Mouse (Mus musculus): ENCODE data around the gene Piwil4. TPM values are rescaled to one million over a fixed set of nuclear protein-coding genes. Genes with fewer than 3 reads are reported as not detected.

Gene Piwil4
- polyA plus RNA-seq, 1 experiment from 2014 or later = 0.11 TPM

DNA sequence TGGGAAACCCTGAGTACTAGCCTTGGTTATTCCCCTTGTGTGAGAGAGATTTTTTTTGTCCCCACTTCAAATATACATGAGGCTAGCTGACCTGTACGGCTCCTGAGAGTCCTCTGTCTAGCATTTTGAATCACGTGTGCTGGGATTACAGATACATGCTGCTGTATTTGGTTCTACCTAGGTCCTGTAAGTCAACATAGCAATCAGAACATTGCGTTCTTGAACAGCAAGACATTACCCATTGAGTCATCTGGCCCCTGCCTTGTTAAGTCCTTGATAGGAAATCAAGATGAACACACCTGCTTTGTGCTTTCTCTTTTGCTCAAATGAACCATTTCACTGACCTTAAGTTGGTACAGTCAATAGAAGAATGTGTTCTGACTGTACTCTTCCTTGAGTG lies 13.9 kb upstream of the Piwil4 start:
- Histone ChIP-seq H3K4me3 (no peak overlapping the region), H3K9ac (no peak overlapping the region), H3K36me3 (no peaks in the 10 kb centered on the region), H3K27ac (no peak overlapping the region), H3K27me3 (replicated peaks) (peaks cover 25% of the 10 kb centered on the region), H3K4me1 (0 out of 2 replicates have a peak, but pooled peaks cover 4% of the 10 kb centered on the region), H3K4me2 (no peak overlapping the region), H3K9me3 (replicated peaks) (no peaks in the 10 kb centered on the region)
- ATAC-seq = no peak
- WGBS (ENCODE audit: insufficient replicate concordance) = 65% methylated on average over 3 of the region's 3 CpGs

DNA sequence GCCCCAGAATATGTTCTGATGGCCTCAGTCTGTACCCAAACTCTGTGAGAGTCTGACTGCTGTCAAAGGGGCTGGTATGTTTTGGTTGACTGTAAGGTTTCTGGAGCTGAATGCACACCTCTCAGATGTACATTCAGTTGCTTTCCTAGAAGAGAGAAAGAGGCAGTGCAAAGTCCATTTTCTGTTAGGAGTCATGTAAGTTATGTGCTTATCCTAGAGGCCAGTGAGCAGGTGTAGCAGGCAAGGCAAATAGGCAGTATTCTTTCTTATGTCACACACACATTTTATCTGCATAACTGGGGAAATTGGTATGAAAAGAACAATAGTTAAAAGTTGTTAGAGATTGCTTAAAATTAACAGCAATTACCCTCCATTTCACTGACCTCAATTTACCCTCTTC lies 13.4 kb upstream of the Piwil4 start:
- Histone ChIP-seq H3K36me3 (no peaks in the 10 kb centered on the region), H3K9me3 (replicated peaks) (no peaks in the 10 kb centered on the region), H3K4me2 (no peak overlapping the region), H3K4me3 (no peak overlapping the region), H3K27me3 (replicated peaks) (peaks cover 25% of the 10 kb centered on the region), H3K27ac (no peak overlapping the region), H3K4me1 (0 out of 2 replicates have a peak, but pooled peaks cover 4% of the 10 kb centered on the region), H3K9ac (no peak overlapping the region)
- ATAC-seq = no peak

DNA sequence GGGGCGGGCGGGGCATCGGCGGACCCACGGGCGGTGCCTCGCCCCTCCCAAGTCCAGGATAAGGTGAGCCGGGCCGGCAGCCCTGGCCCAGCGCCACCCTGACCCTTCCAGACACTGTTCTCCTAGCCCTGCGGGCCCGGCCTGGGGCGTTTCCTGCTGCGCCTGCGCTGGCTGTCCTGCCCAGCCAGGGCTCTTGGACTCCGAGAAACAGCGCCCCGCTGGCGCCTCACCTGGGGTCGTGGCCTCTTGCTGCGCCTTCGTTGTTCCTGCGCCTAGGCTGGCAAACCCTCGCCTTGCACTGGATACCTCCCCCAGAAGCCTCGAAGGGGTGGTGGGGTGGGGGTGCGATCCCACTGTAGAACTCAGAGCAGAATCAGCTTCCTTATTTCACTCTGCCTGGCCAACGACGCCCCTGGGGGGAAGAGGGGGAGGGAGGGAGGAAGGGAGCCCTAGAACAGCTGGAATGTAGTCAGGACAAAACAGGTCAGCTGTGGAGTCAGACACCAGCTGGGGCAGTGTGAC lies 11.5 kb upstream of the Piwil4 start, which contains the start of gene Fut4:
Fut4 (minus strand) TSS at position 393 of the 522 bp plus-strand sequence.
- Histone ChIP-seq H3K4me1 (0 out of 2 replicates have a peak, but pooled peaks cover 4% of the 10 kb centered on the region), H3K9ac (peak within 1 kb of the TSS; percentile 58), H3K4me2 (peak within 1 kb of the TSS; percentile 82), H3K27me3 (replicated peaks) (peaks cover 25% of the 10 kb centered on the region), H3K36me3 (no peaks in the 10 kb centered on the region), H3K9me3 (replicated peaks) (no peaks in the 10 kb centered on the region), H3K27ac (no peak within 1 kb of the TSS), H3K4me3 (peak within 1 kb of the TSS; percentile 54)
- ATAC-seq = peak; percentile 71
- under 1% methylated on average over 26 of the region's 28 CpGs for WGBS (ENCODE audit: insufficient replicate concordance)

DNA sequence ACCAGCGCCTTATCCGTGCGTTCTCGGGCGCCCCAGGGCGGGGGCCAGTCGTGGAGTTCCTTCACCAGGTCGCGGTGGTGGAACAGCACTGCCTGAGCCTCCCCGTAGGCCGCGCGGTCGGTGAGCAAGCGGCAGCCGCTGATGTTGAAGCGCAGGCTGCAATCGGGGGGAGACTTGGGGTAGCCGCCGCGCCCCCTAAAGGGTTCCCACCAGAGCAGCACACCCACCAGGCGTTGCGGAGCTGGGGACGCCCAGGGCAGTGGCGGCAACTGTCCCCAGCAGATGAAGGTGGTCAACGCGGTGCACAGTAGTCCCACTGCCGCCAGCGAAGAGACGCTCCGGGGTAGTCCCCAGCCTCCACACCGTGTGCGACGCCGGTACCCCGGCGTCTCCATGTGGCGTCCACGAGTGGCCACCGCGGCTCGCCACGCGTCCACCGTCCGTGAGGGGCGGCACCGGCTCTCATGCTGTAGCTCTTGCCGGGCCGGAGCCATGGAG lies 11.0 kb upstream of the Piwil4 start:
- Histone ChIP-seq H3K4me2 (peak overlapping the region; percentile 82), H3K27ac (no peak overlapping the region), H3K9ac (peak overlapping the region; percentile 58), H3K27me3 (replicated peaks) (peaks cover 25% of the 10 kb centered on the region), H3K36me3 (no peaks in the 10 kb centered on the region), H3K4me3 (peak overlapping the region; percentile 54), H3K4me1 (0 out of 2 replicates have a peak, but pooled peaks cover 4% of the 10 kb centered on the region), H3K9me3 (replicated peaks) (no peaks in the 10 kb centered on the region)
- ATAC-seq = peak; percentile 64
- WGBS (ENCODE audit: insufficient replicate concordance) = under 1% methylated on average over 48 of the region's 50 CpGs

DNA sequence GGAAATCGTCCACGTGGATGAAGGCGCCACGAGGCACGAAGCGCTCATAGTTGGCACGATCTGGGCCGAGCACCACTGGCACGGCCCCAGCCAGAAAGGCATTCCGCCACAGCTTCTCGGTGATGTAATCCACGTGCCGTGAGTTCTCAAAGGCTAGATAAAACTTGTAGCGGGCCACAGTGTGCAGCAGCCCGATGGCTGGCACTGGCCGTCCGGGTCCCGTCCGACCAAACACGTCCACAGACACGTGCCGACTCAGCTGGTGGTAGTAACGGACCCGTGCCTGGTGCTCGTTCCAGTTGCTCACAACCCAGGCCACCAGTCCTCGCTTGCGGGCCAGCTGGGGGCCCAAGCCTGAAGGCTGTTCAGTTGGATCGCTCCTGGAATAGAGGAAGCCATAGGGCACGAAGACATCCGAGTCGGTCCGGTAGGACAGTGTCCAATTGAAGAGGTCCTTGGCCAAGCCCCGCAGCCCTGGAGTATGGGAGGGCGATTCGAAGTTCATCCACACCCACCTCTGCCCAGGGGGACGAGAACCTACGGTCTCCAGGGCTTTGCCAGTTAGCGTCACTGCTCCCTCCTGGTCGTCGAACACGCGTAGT lies 10.5 kb upstream of the Piwil4 start:
- peak overlapping the region; percentile 54 for H3K4me3 ChIP-seq
- no peaks in the 10 kb centered on the region for H3K36me3 ChIP-seq
- peaks cover 25% of the 10 kb centered on the region for H3K27me3 ChIP-seq (replicated peaks)
- H3K9me3 ChIP-seq (replicated peaks) = no peaks in the 10 kb centered on the region
- no peak overlapping the region for H3K27ac ChIP-seq
- H3K4me2 ChIP-seq = peak overlapping the region; percentile 82
- 0 out of 2 replicates have a peak, but pooled peaks cover 4% of the 10 kb centered on the region for H3K4me1 ChIP-seq
- H3K9ac ChIP-seq = 0 out of 2 replicates have a peak overlapping the region, but pooled peaks have one; percentile 58
- no peak; the same call in 1 of the 2 replicates for ATAC-seq
- 52% methylated on average over 42 of the region's 42 CpGs for WGBS (ENCODE audit: insufficient replicate concordance)

DNA sequence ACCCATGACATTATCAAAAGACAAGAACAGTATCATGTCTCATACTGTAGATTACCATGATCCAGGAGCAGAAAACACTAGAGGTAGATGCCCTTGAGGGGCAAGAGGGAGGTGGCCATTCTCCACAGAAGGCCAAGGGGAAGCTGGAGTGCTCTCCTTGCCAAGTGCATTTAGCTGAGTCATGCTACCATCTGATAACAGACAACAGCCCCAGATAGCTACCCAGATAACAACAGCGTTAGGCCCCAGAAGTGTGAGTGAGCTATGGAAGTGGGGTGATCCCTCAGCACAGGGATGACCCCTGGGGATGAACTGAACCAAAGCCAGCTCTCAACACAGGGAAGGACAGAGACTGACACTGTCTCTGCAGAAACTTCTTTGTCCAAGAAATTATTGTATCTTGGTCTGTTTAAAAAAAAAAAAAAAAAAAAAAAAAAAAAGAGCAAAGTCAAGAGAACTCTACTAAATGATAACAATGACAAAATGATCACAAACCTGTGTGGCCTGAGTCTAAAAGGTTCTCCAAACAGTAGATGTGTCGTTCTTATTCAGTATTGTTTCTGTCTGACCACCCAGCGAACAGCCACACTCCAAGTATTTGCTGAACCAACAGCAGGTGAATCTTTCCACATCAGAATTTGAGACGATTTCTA lies 909 bp downstream of the Piwil4 start:
- no peaks in the 10 kb centered on the region for H3K4me1 ChIP-seq
- no peak overlapping the region for H3K27ac ChIP-seq
- 0 out of 2 replicates have a peak, but pooled peaks cover 5% of the 10 kb centered on the region for H3K27me3 ChIP-seq (replicated peaks)
- no peak overlapping the region for H3K4me3 ChIP-seq
- H3K4me2 ChIP-seq = no peak overlapping the region
- 52% methylated on average over 4 of the region's 4 CpGs for WGBS (ENCODE audit: insufficient replicate concordance)
- H3K36me3 ChIP-seq = no peaks in the 10 kb centered on the region
- no peaks in the 10 kb centered on the region for H3K9me3 ChIP-seq (replicated peaks)
- no peak for ATAC-seq
- no peak overlapping the region for H3K9ac ChIP-seq

DNA sequence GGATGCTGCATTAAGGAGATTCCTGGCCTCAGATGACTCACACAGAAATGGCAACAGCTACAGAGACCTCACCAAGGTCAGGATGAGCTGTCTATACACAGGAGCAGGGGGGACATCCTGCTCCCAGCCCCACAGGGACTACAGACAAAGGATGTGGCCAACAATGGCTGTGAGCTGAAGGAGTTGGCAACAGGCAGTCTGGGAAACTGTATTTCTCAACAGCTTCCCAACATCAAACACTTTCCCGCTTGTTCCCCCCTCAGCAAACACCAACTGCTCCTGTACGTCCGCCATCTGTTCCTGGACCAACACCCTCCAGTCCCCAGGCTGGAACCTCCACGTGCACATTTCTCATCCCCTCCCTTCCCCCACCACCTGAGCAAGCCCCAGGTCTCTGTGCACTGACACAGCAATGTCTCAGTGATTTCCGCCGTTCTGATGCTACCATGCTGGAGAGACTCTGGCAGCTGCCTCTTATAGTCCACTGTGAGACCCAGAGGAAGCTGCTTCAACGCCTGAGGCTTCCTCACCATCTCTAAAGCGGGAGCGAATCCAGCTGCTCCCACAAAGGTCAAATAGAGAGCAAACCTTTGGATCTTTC lies 9.5 kb downstream of the Piwil4 start:
- Histone ChIP-seq H3K27me3 (replicated peaks) (0 out of 2 replicates have a peak, but pooled peaks cover 5% of the 10 kb centered on the region), H3K27ac (no peak overlapping the region)
- WGBS (ENCODE audit: insufficient replicate concordance) = 43% methylated on average over 9 of the region's 9 CpGs

DNA sequence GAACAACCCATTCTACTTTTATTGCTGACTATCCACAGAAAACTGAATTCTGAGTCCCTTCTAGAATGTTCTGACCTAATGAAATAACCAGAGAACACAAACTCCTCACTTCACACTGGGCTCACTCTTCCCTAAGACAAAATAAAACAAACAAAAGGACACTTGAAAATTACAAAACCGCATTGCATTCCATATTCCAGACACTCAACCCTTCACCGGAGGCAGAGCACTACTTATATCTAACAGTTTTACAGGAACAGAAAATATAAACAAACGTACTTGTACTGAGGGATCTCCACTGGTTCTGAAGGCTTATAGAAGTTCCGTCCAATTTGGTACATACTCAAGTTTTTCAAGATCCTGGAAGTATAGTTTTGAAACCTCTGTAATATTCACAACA lies 12.2 kb downstream of the Piwil4 start:
- peaks cover 6% of the 10 kb centered on the region; the same call in 1 of the 2 replicates for H3K4me1 ChIP-seq
- no peak overlapping the region for H3K4me2 ChIP-seq
- 67% methylated on average over 4 of the region's 4 CpGs for WGBS (ENCODE audit: insufficient replicate concordance)
- H3K27ac ChIP-seq = no peak overlapping the region
- H3K9ac ChIP-seq = no peak overlapping the region
- H3K36me3 ChIP-seq = no peaks in the 10 kb centered on the region
- H3K4me3 ChIP-seq = no peak overlapping the region
- no peaks in the 10 kb centered on the region for H3K9me3 ChIP-seq (replicated peaks)
- no peak for ATAC-seq
- H3K27me3 ChIP-seq (replicated peaks) = 0 out of 2 replicates have a peak, but pooled peaks cover 5% of the 10 kb centered on the region

More for the DNA sequence above, 9.5 kb downstream of the Piwil4 start:
- H3K9me3 ChIP-seq (replicated peaks) = no peaks in the 10 kb centered on the region
- no peak overlapping the region for H3K9ac ChIP-seq
- H3K4me3 ChIP-seq = no peak overlapping the region
- peaks cover 6% of the 10 kb centered on the region; the same call in 1 of the 2 replicates for H3K4me1 ChIP-seq
- H3K36me3 ChIP-seq = no peaks in the 10 kb centered on the region
- no peak for ATAC-seq
- no peak overlapping the region for H3K4me2 ChIP-seq

DNA sequence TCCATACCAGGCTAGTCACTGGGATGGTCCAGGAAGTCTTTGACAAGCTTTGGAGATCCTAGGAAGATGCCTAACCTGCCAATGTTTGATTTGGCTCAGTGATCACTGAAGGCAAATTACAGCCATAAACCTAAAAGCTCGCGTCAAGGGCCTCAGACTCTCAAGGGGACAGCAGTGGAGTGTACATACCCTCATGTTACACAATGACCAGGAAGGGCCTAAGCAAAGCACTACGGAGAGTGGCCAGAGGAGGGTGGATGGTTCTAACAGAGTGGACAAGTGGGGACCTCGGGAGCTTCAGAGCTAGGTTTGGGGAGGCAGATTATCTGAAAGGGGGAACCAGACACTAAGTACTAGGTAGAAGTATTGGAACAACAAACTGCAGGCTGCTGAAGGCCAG lies 13.9 kb downstream of the Piwil4 start:
- no peak overlapping the region for H3K4me3 ChIP-seq
- H3K9ac ChIP-seq = no peak overlapping the region
- peaks cover 6% of the 10 kb centered on the region; the same call in 1 of the 2 replicates for H3K4me1 ChIP-seq
- H3K9me3 ChIP-seq (replicated peaks) = no peaks in the 10 kb centered on the region
- no peak for ATAC-seq
- no peak overlapping the region for H3K27ac ChIP-seq
- H3K27me3 ChIP-seq (replicated peaks) = 0 out of 2 replicates have a peak, but pooled peaks cover 7% of the 10 kb centered on the region
- WGBS (ENCODE audit: insufficient replicate concordance) = 72% methylated on average over 4 of the region's 4 CpGs
- no peaks in the 10 kb centered on the region for H3K36me3 ChIP-seq
- no peak overlapping the region for H3K4me2 ChIP-seq

DNA sequence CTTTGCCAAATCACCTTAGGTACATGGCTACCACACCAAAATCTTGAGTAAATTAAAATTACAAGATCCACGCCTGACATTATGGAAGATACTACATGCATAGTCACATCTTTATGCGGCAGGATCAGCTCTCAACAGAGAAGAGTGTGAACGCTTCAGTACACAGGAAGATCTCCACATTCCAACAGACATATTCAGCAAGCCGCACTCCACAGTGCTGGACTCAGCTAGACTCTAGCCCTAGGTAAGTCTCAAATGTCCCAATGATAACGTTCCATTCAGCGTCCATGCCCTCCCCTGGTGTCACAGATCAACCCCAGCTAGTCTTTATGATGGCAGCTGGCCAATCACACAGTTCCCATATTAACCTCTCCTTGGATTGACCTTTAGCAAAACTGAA lies 14.5 kb downstream of the Piwil4 start:
- Histone ChIP-seq H3K4me3 (no peak overlapping the region), H3K9ac (no peak overlapping the region), H3K9me3 (replicated peaks) (no peaks in the 10 kb centered on the region), H3K36me3 (no peaks in the 10 kb centered on the region), H3K4me2 (no peak overlapping the region), H3K27me3 (replicated peaks) (0 out of 2 replicates have a peak, but pooled peaks cover 4% of the 10 kb centered on the region), H3K4me1 (peaks cover 2% of the 10 kb centered on the region; the same call in 1 of the 2 replicates), H3K27ac (no peak overlapping the region)
- 73% methylated on average over 6 of the region's 6 CpGs for WGBS (ENCODE audit: insufficient replicate concordance)
- ATAC-seq = no peak

DNA sequence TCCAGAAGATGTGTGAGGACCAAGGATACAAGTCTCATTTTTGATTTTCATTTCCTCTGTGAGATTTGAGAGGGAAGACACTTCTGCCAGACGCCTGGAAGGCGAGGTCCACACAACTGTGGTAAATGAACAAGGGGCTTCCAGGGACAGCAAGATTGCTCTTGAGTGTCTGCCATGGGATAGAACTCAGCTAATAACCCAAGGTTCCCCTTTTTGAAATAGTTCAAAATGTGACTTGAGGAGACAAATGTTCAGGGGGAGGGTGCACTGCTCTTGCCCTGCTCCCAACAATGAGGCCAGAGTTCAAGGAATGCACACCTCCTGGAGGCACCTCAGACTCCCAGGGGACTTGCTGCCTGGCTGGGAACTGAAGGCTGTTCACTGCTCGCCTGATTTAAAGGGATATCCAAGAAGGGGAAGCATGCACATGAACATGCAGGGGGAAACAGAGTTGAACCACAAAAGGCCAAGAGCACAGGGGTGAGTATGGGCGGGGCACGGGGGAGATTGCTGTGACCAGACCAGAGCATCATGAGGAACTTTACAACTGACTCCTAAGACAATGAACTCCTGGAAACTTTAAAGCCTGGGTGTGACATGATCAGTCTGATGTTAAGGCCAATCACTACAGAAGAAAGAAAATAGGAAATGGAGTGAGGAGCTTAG lies 15.6 kb downstream of the Piwil4 start:
- Histone ChIP-seq H3K4me3 (no peak overlapping the region), H3K4me2 (no peak overlapping the region), H3K9me3 (replicated peaks) (no peaks in the 10 kb centered on the region), H3K27ac (no peak overlapping the region), H3K36me3 (no peaks in the 10 kb centered on the region), H3K9ac (no peak overlapping the region), H3K4me1 (no peaks in the 10 kb centered on the region), H3K27me3 (replicated peaks) (0 out of 2 replicates have a peak, but pooled peaks cover 2% of the 10 kb centered on the region)
- ATAC-seq = no peak
- 32% methylated on average over 5 of the region's 5 CpGs for WGBS (ENCODE audit: insufficient replicate concordance)
